In the genomic region with DNA sequence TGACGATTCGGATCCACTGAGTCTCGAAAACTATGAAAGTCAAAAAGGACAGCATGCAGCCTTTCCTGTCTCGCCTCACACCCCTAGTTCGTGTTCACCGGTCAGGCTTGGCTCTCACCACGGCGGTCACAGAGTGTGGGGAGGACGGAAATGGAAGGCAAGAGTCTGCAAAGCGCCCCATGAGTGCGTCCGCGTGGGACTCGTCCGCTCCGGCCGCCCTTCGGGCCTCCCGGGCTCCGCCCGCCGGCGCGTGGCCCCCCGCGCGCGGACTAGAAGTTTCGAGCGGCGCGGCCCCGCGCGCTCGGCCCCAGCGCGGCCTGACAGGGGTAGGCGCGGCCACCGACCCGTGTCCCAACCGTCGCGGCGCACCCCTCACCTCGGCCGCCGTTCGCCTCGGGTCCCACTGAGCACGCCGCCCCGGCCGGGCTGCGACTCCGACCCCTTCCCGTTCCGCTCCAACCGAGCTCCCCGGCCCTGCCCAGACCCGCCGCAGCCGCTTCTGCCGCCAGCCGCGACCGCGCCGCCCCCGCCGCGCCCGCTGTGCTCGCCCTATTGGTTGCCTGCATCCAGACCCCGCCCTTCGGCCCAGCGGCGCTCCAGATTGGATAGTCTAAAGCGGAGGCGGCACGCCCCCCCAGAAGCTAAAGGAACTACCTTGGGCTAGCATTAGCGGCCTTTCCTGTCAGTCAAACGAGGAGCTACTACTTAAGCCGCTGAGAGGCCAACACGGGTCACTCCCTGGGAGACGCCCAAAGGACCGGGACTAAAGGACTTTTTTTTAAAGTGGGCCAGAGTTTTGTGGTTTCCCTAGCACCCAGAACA, we compare ENCODE assay signal across 8 mouse cellular contexts. TPM values are rescaled to one million over a fixed set of nuclear protein-coding genes. Genes with fewer than 3 reads are reported as not detected.
DNase-seq lines count a peak whose midpoint lies in the region; ATAC-seq lines count a peak whose summit lies in the region.

A gene (minus strand): TSS at position 524 of the 822 bp plus-strand sequence.

- H3K27me3 ChIP-seq in heart, embryonic 14.5 days (ENCODE audit: control insufficient read depth, insufficient read depth, low read length) = no peaks in the 10 kb centered on the region
- H3K27me3 ChIP-seq in liver, embryonic 13.5 days = 0 out of 2 replicates have a peak, but pooled peaks cover 2% of the 10 kb centered on the region
- H3K27me3 ChIP-seq in stomach, embryonic 16.5 days (ENCODE audit: control insufficient read depth, insufficient read depth, low read length) = no peaks in the 10 kb centered on the region

- peak; percentile 95 for DNase-seq in CD4-positive, CD25-positive, alpha-beta regulatory T cell, adult 2 months (ENCODE audit: low read depth, low spot score)
- DNase-seq in fibroblast of lung, adult 2 months (ENCODE audit: low read depth) = peak; percentile 93
- peak; percentile 100 for DNase-seq in kidney, postnatal 14 days
- DNase-seq in liver, embryonic 13.5 days = peak; percentile 99
- DNase-seq in neural tube, embryonic 10.5 days (ENCODE audit: extremely low spot score, low spot score) = peak; percentile 98

- peak; percentile 97 for ATAC-seq in heart, embryonic 14.5 days (ENCODE audit: insufficient number of reproducible peaks, insufficient read depth, low FRiP score, low read depth)
- ATAC-seq in liver, embryonic 13.5 days (ENCODE audit: low read depth) = peak; percentile 98
- peak; percentile 99 for ATAC-seq in stomach, embryonic 16.5 days (ENCODE audit: insufficient read depth, low FRiP score)

- under 1% methylated on average over 69 of the region's 88 CpGs for WGBS in heart, embryonic 14.5 days
- WGBS in liver, embryonic 13.5 days (ENCODE audit: insufficient replicate concordance) = under 1% methylated on average over 70 of the region's 88 CpGs
- under 1% methylated on average over 83 of the region's 88 CpGs for WGBS in stomach, embryonic 16.5 days

- H3K9me3 ChIP-seq in heart, embryonic 14.5 days (ENCODE audit: control insufficient read depth, low read length) = no peaks in the 10 kb centered on the region
- H3K9me3 ChIP-seq in liver, embryonic 13.5 days (replicated peaks) = no peaks in the 10 kb centered on the region
- H3K9me3 ChIP-seq in stomach, embryonic 16.5 days (replicated peaks; ENCODE audit: control insufficient read depth, low read length) = no peaks in the 10 kb centered on the region

- peak within 1 kb of the TSS; percentile 81 for H3K4me2 ChIP-seq in heart, embryonic 14.5 days (ENCODE audit: low read length)
- H3K4me2 ChIP-seq in liver, embryonic 13.5 days = peak within 1 kb of the TSS; percentile 90
- peak within 1 kb of the TSS; percentile 96 for H3K4me2 ChIP-seq in stomach, embryonic 16.5 days (ENCODE audit: low read depth, low read length)

- peak within 1 kb of the TSS; percentile 60 for H3K27ac ChIP-seq in brown adipose tissue, adult 24 weeks (replicated peaks; ENCODE audit: low read depth, low read length)
- peak within 1 kb of the TSS; percentile 60 to 80 for H3K27ac ChIP-seq in heart, embryonic 14.5 days (replicated peaks in 1 of 2; ENCODE audit: control insufficient read depth in 1 of 2, insufficient read depth in 1 of 2, low read depth in 2 of 2, low read length in 2 of 2)
- H3K27ac ChIP-seq in liver, embryonic 13.5 days = peak within 1 kb of the TSS; percentile 84
- H3K27ac ChIP-seq in stomach, embryonic 16.5 days (ENCODE audit: low read length) = peak within 1 kb of the TSS; percentile 72

- H3K9ac ChIP-seq in heart, embryonic 14.5 days (ENCODE audit: low read length) = peak within 1 kb of the TSS; percentile 84
- peak within 1 kb of the TSS; percentile 94 for H3K9ac ChIP-seq in liver, embryonic 13.5 days
- peak within 1 kb of the TSS; percentile 86 for H3K9ac ChIP-seq in stomach, embryonic 16.5 days (ENCODE audit: low read length)

- peak within 1 kb of the TSS; percentile 79 for H3K4me3 ChIP-seq in brown adipose tissue, adult 24 weeks (ENCODE audit: insufficient read depth, low read depth, low read length)
- H3K4me3 ChIP-seq in heart, embryonic 14.5 days (ENCODE audit: control insufficient read depth in 1 of 2, insufficient read depth in 1 of 2, low read depth in 1 of 2, low read length in 2 of 2) = peak within 1 kb of the TSS; percentile 79 to 87
- peak within 1 kb of the TSS; percentile 86 for H3K4me3 ChIP-seq in liver, embryonic 13.5 days (replicated peaks)
- peak within 1 kb of the TSS; percentile 81 for H3K4me3 ChIP-seq in stomach, embryonic 16.5 days (replicated peaks; ENCODE audit: low read length)

- no peaks in the 10 kb centered on the region for H3K36me3 ChIP-seq in heart, embryonic 14.5 days (ENCODE audit: control insufficient read depth, insufficient read depth, low read length)
- H3K36me3 ChIP-seq in liver, embryonic 13.5 days = peaks cover 5% of the 10 kb centered on the region
- no peaks in the 10 kb centered on the region for H3K36me3 ChIP-seq in stomach, embryonic 16.5 days (ENCODE audit: control insufficient read depth, insufficient read depth, low read length)

- peaks cover 4% of the 10 kb centered on the region; the same call in 1 of the 2 replicates for H3K4me1 ChIP-seq in brown adipose tissue, adult 24 weeks (ENCODE audit: control insufficient read depth, insufficient read depth, insufficient read length, low read length)
- H3K4me1 ChIP-seq in heart, embryonic 14.5 days (ENCODE audit: control insufficient read depth in 2 of 2, insufficient read depth in 2 of 2, low read length in 2 of 2) = peaks cover 6 to 18% of the 10 kb centered on the region in 2 experiments
- H3K4me1 ChIP-seq in liver, embryonic 13.5 days (replicated peaks) = peaks cover 47% of the 10 kb centered on the region
- H3K4me1 ChIP-seq in stomach, embryonic 16.5 days (ENCODE audit: control insufficient read depth, insufficient read depth, low read length) = peaks cover 9% of the 10 kb centered on the region

RNA-seq across cellular contexts. Expression of the gene that starts here (rescaled TPM):
- polyA plus RNA-seq in brown adipose tissue, adult 24 weeks (2012; ENCODE audit: insufficient read depth, insufficient read length, missing spikeins) = 42.5 and 50.0 TPM in 2 replicates
- polyA plus RNA-seq in heart, embryonic 14.5 days (2014; fragmentation: Nextera tagmentation; extraction: Ambion mirVana) = 53.0 and 53.3 TPM in 2 replicates
- polyA plus RNA-seq in liver, embryonic 13.5 days (2015; fragmentation: Nextera tagmentation; extraction: Ambion mirVana) = 45.0 and 58.2 TPM in 2 replicates
- polyA plus RNA-seq in stomach, embryonic 16.5 days (2015; fragmentation: Nextera tagmentation; extraction: Ambion mirVana) = 64.5 and 67.9 TPM in 2 replicates

Comparison
In these comparisons a context has a peak if more than half of its experiments do, and no peak if none do; other contexts are left out.
1. Peak in every context shown above with its lines: DNase-seq, ATAC-seq, H3K4me3 ChIP-seq and H3K27ac ChIP-seq.